Comparison of ENCODE assay signal across 8 mouse cellular contexts in the genomic region with DNA sequence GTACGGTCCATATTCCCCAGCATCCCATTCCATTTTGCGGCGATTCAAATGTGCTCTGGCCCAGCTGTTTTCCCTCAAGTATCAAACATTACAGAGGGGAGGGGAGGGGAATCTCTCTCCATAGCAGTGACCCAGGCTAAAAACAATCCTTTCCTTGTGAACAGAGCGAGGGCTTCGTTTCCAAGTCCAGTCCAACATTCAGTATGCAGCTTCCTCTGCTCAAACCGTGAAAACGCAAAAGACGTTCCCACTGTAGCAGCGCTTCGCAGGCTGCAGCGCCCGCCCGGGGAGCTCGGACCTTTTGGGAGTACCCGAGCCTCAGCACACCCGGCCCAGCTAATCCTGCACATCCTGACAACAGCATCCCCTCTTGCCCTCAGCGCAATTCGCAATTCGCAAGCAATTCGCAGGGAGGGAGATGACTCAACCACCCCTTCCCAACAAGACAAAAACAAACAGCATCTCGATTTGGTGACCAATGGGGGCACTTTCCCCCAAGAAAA.
DNase-seq lines count a peak whose midpoint lies in the region; ATAC-seq and TF ChIP-seq lines count a peak whose summit lies in the region.

No protein-coding gene starts in this region.

- H3K9ac ChIP-seq in limb, embryonic 12.5 days (replicated peaks), result no peak overlapping the region

- TF ChIP-seq POLR2A in bone marrow macrophage, adult 2 months (IDR thresholded peaks at IDR 0.05; ENCODE audit: borderline replicate concordance, low read depth, low read length), result no peak

- H3K36me3 ChIP-seq in heart, embryonic 10.5 days, result 0 out of 2 replicates have a peak, but pooled peaks cover 4% of the 10 kb centered on the region
- H3K36me3 ChIP-seq in limb, embryonic 12.5 days, result peaks cover 20% of the 10 kb centered on the region; the same call in 1 of the 2 replicates

- no peak overlapping the region for H3K4me3 ChIP-seq in bone marrow macrophage, adult 2 months (ENCODE audit: insufficient read depth, low read length)
- no peak overlapping the region for H3K4me3 ChIP-seq in heart, embryonic 10.5 days
- 0 out of 2 replicates have a peak overlapping the region, but pooled peaks have one; percentile 9 for H3K4me3 ChIP-seq in limb, embryonic 12.5 days (replicated peaks)

- TF ChIP-seq CTCF in bone marrow macrophage, adult 2 months (IDR thresholded peaks at IDR 0.05; ENCODE audit: low read depth, low read length), result no peak

- peak; percentile 50; the same call in 1 of the 2 replicates for ATAC-seq in limb, embryonic 12.5 days (ENCODE audit: insufficient number of reproducible peaks, insufficient read depth, low FRiP score, low TSS enrichment, low read depth)
- ATAC-seq in inflammation-experienced regulatory T-cells, adult 6 months, result no peak

- peak overlapping the region; percentile 47 for H3K4me2 ChIP-seq in limb, embryonic 12.5 days

- intact Hi-C loops in gastrocnemius, postnatal 14 days (cut with DNase I; ENCODE audit: low total_unique reads), result no loop called here

- peaks cover 36% of the 10 kb centered on the region for H3K4me1 ChIP-seq in bone marrow macrophage, adult 2 months (ENCODE audit: control insufficient read depth, insufficient read depth, low read length)
- H3K4me1 ChIP-seq in heart, embryonic 10.5 days, result peaks cover 14% of the 10 kb centered on the region; the same call in 1 of the 2 replicates
- peaks cover 58% of the 10 kb centered on the region for H3K4me1 ChIP-seq in limb, embryonic 12.5 days (replicated peaks)

- 42% methylated on average over 21 of the region's 21 CpGs for WGBS in heart, embryonic 10.5 days
- WGBS in limb, embryonic 12.5 days, result 21% methylated on average over 21 of the region's 21 CpGs

- DNase-seq in gastrocnemius, postnatal 14 days, result peak; percentile 42
- DNase-seq in gastrocnemius, postnatal 25 days, result no peak
- DNase-seq in heart, embryonic 10.5 days (ENCODE audit: low spot score), result no peak
- DNase-seq in adrenal gland, postnatal 4 days (ENCODE audit: low spot score in 2 of 2), result no peak
- DNase-seq in natural killer cell, adult 2 months (ENCODE audit: low spot score in 2 of 2), result no peak

- no peaks in the 10 kb centered on the region for H3K9me3 ChIP-seq in heart, embryonic 10.5 days
- H3K9me3 ChIP-seq in limb, embryonic 12.5 days, result no peaks in the 10 kb centered on the region

- H3K27me3 ChIP-seq in heart, embryonic 10.5 days (ENCODE audit: insufficient read depth, poor library complexity, severe bottlenecking), result no peaks in the 10 kb centered on the region
- H3K27me3 ChIP-seq in limb, embryonic 12.5 days, result no peaks in the 10 kb centered on the region

- peak overlapping the region; percentile 15; the same call in 1 of the 2 replicates for H3K27ac ChIP-seq in bone marrow macrophage, adult 2 months (ENCODE audit: insufficient read depth, low read depth, low read length)
- 0 out of 2 replicates have a peak overlapping the region, but pooled peaks have one; percentile 5 for H3K27ac ChIP-seq in heart, embryonic 10.5 days
- peak overlapping the region; percentile 80 for H3K27ac ChIP-seq in limb, embryonic 12.5 days

Comparison
In these comparisons a context has a peak if more than half of its experiments do, and no peak if none do; other contexts are left out.
1. H3K27ac ChIP-seq: peak in every context shown above with its lines; median percentile 80 in limb, embryonic 12.5 days; 15 in bone marrow macrophage, adult 2 months; 5 in heart, embryonic 10.5 days.